Mouse (Mus musculus) R1 (cell line): ENCODE data around the gene Adamts14.

Source experiments
- DNase-seq: peaks from one replicate; pipeline ENCODE4 v3.0.0-alpha.2; 2018; ENCODE audit warnings: low read depth, low spot score

The Adamts14 gene

GRCm38 (mm10) chr10:61275669-61276110, 2.5 kb upstream of the Adamts14 start:
- peak; percentile 81 for DNase-seq

- DNase-seq, result no peak
Measured at GRCm38 (mm10) chr10:61274532-61274931, 1.3 kb upstream of the Adamts14 start.

- no peak for DNase-seq
Measured at GRCm38 (mm10) chr10:61273844-61274215, 592 bp upstream of the Adamts14 start.

GRCm38 (mm10) chr10:61272631-61273030, 607 bp downstream of the Adamts14 start:
- peak; percentile 59 for DNase-seq

- DNase-seq, result no peak
Measured at GRCm38 (mm10) chr10:61272089-61272626, 1.1 kb downstream of the Adamts14 start.

GRCm38 (mm10) chr10:61267378-61267777, 5.9 kb downstream of the Adamts14 start:
- no peak for DNase-seq

- DNase-seq, result no peak
Measured at GRCm38 (mm10) chr10:61263606-61264005, 9.6 kb downstream of the Adamts14 start.

GRCm38 (mm10) chr10:61261229-61262156, 11.7 kb downstream of the Adamts14 start:
- no peak for DNase-seq

- no peak for DNase-seq
Measured at GRCm38 (mm10) chr10:61258131-61258530, 15.1 kb downstream of the Adamts14 start.

- no peak for DNase-seq
Measured at GRCm38 (mm10) chr10:61256665-61257064, 16.6 kb downstream of the Adamts14 start.

GRCm38 (mm10) chr10:61255190-61255589, 18.0 kb downstream of the Adamts14 start:
- no peak for DNase-seq

GRCm38 (mm10) chr10:61254761-61255160, 18.5 kb downstream of the Adamts14 start:
- no peak for DNase-seq

- peak; percentile 42 for DNase-seq
Measured at GRCm38 (mm10) chr10:61249951-61250350, 23.3 kb downstream of the Adamts14 start.

GRCm38 (mm10) chr10:61248596-61249114, 24.6 kb downstream of the Adamts14 start:
- DNase-seq, result peak; percentile 66

GRCm38 (mm10) chr10:61246288-61246687, 26.9 kb downstream of the Adamts14 start:
- DNase-seq, result no peak

- peak; percentile 70 for DNase-seq
Measured at GRCm38 (mm10) chr10:61241961-61242421, 31.2 kb downstream of the Adamts14 start.

GRCm38 (mm10) chr10:61240108-61240920, 32.9 kb downstream of the Adamts14 start:
- no peak for DNase-seq

- DNase-seq, result no peak
Measured at GRCm38 (mm10) chr10:61237391-61237785, 35.9 kb downstream of the Adamts14 start.

GRCm38 (mm10) chr10:61236683-61237390, 36.4 kb downstream of the Adamts14 start:
- DNase-seq, result peak; percentile 94

GRCm38 (mm10) chr10:61235677-61236267, 37.5 kb downstream of the Adamts14 start:
- peak; percentile 83 for DNase-seq

GRCm38 (mm10) chr10:61234319-61234718, 38.9 kb downstream of the Adamts14 start:
- no peak for DNase-seq
